Mouse (Mus musculus): ENCODE measurements around the gene Aldob. TPM values are rescaled to one million over a fixed set of nuclear protein-coding genes. Genes with fewer than 3 reads are reported as not detected.

The Aldob gene
- polyA plus RNA-seq, 1 experiment, result not detected

DNA sequence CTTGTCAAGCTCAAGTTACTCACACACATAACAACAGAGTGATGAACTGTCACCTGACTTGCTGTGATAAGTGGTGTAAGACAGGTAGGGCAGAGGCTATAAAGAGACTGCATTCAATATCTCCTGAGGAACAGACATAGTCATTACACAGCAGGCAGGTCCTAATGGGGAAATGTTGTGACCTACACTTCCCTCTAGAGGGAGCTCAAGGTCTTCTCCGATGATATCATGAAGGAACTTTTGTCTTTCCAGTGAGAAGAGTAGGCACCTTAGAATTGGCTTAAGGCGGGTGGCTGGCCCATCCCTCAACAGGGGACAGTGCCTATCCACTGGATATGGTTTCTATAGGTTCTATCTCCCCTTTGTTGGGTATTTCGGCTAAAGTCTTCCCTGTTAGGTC, 18.3 kb upstream of the Aldob start:
- Histone ChIP-seq H3K27ac (ENCODE audit: insufficient read depth, low read depth, low read length) (no peak overlapping the region), H3K4me1 (ENCODE audit: control insufficient read depth, insufficient read depth, low read length) (peaks cover 2% of the 10 kb centered on the region; the same call in 1 of the 2 replicates), H3K4me3 (ENCODE audit: insufficient read depth, low read length) (no peak overlapping the region)
- TF ChIP-seq CTCF (IDR thresholded peaks at IDR 0.05; ENCODE audit: low read depth, low read length) (no peak), POLR2A (IDR thresholded peaks at IDR 0.05; ENCODE audit: borderline replicate concordance, low read depth, low read length) (no peak)

DNA sequence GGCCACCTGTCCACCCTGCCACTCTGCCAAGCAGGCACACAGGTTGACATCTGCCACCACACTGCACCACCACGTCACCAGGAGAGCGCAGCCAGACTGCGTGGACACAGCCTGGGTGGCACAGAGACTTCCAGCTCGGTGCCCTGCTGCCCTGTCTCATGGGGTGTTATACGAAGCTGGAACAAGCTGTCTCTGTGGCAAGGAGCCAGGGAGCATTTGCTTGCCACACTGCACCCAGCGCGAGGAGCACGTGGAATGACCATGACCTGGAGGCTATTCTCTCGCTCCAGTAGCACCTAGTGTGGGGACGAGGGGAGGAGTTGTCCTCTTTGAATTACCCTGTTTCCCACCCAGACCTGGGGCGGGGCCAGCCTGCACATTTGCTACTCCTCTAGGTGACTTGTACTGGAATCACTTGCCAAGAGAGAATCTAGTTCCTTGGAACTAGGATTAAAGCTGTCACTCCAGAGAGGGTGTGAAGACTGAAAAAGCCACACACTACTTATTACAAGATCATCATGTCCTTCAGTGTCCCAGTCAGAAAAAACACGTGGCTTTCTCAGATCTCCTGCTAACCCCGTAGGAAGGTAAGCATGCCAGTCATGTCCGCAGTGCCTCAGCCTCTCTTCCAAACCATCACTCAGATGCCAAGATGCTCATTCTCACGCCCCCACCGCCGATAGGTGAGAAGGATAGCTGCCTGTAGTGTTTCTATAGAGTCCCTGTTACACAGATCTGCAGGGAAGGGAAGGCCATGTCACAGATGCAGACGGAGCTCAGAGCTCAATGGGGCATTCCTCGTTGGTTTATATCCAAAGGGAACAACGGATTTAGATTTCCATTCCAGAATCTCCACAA, 10.8 kb upstream of the Aldob start:
- no peak overlapping the region for H3K4me3 ChIP-seq (ENCODE audit: insufficient read depth, low read length)
- TF ChIP-seq CTCF (IDR thresholded peaks at IDR 0.05; ENCODE audit: low read depth, low read length) (no peak), POLR2A (IDR thresholded peaks at IDR 0.05; ENCODE audit: borderline replicate concordance, low read depth, low read length) (no peak)
- H3K27ac ChIP-seq (ENCODE audit: insufficient read depth, low read depth, low read length), result no peak overlapping the region
- H3K4me1 ChIP-seq (ENCODE audit: control insufficient read depth, insufficient read depth, low read length), result no peaks in the 10 kb centered on the region

DNA sequence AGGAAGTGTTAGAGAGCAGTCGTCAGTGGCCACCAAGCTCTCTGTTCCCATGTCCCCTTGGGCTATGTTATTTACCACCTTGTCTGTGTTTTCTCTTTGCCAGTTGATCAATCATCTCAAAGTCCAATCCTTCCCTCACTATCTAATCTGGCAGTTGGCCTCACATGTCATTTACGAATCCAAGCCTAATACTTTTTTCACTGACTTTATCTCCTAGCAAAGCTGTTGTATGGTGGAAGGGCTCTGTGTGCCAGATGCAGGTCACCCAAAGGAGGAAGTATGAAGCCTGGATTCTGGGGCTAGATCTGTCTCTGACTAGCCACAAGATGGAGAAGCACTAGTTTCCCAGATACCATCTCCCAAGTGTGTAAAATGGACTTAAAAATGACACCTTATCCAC, 8.8 kb upstream of the Aldob start:
- Histone ChIP-seq H3K4me1 (ENCODE audit: control insufficient read depth, insufficient read depth, low read length) (no peaks in the 10 kb centered on the region), H3K27ac (ENCODE audit: insufficient read depth, low read depth, low read length) (no peak overlapping the region), H3K4me3 (ENCODE audit: insufficient read depth, low read length) (no peak overlapping the region)
- TF ChIP-seq POLR2A (IDR thresholded peaks at IDR 0.05; ENCODE audit: borderline replicate concordance, low read depth, low read length) (no peak), CTCF (IDR thresholded peaks at IDR 0.05; ENCODE audit: low read depth, low read length) (no peak)

DNA sequence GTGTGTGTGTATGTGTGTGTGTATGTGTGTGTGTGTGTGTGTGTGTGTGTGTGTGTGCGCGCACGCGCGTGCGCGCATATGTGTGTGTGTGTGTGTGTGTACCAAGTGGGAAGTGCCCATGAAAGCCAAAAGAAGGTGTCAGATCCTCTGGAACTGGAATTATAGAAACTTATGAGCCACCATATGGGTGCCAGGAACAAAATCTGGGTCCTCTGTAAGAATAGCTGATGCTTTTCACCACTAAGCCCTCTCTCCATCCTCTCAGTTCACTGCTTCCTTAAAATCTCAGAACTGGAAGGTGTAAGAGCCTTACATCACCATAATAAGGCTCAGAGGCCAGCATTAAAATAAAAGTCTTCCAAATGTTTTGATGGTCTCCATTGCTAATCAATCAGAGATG, 8.0 kb upstream of the Aldob start:
- Histone ChIP-seq H3K27ac (ENCODE audit: insufficient read depth, low read depth, low read length) (no peak overlapping the region), H3K4me1 (ENCODE audit: control insufficient read depth, insufficient read depth, low read length) (no peaks in the 10 kb centered on the region), H3K4me3 (ENCODE audit: insufficient read depth, low read length) (no peak overlapping the region)
- TF ChIP-seq CTCF (IDR thresholded peaks at IDR 0.05; ENCODE audit: low read depth, low read length), result no peak

DNA sequence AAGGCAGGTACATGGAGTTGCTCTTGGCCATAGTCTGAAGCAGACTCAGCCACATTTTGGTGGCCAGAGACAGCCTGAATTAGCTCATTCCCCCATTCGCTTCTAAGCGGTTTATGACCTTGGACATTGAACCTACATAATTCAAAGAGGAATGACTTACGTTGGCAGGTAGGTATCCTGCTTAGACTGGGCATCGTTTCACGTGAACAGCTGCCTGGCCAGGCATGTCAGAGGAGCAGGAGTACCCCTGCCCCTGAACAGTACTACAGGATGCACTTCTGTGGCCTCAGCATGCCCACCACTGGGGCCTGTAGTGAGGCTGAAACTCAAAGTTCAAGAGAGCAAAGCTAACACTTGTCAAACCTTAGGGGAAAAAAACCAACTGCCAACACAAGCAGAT, 4.0 kb upstream of the Aldob start:
- TF ChIP-seq CTCF (IDR thresholded peaks at IDR 0.05; ENCODE audit: low read depth, low read length) (no peak), POLR2A (IDR thresholded peaks at IDR 0.05; ENCODE audit: borderline replicate concordance, low read depth, low read length) (no peak)
- Histone ChIP-seq H3K4me3 (ENCODE audit: insufficient read depth, low read length) (no peak overlapping the region), H3K27ac (ENCODE audit: insufficient read depth, low read depth, low read length) (no peak overlapping the region), H3K4me1 (ENCODE audit: control insufficient read depth, insufficient read depth, low read length) (no peaks in the 10 kb centered on the region)

DNA sequence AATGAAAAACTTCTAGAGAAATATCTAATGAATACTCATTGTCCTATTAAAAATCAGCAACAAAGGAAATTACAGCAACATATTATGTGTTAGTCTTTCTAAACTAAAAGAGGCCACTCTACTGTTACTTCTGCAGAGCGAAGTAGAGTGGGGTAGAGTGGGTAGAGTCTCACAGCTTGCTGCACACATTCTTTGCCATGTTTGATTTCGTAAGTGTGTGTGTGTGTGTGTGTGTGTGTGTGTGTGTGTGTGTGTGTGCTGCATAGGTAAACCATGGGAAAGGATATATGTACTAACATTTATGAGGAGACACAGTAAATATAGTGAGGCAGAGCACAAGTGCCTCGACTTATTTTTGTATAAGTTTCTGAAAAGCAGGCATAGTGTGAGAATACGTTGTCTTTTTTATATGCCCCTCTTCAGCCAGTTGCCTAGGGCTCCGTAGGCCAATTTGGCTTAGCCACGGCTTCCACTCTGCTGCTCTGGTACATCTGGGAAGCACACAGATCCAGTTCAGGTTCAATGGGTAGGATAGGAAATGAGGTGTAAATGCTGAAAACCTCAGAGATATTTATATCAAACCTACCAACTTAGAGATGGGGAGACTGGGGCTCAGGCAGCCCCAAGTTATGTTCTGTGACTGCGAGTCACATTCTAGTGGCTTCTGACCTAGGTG, 1.7 kb downstream of the Aldob start:
- TF ChIP-seq POLR2A (IDR thresholded peaks at IDR 0.05; ENCODE audit: borderline replicate concordance, low read depth, low read length) (no peak), CTCF (IDR thresholded peaks at IDR 0.05; ENCODE audit: low read depth, low read length) (no peak)
- Histone ChIP-seq H3K27ac (ENCODE audit: insufficient read depth, low read depth, low read length) (no peak overlapping the region), H3K4me3 (ENCODE audit: insufficient read depth, low read length) (no peak overlapping the region), H3K4me1 (ENCODE audit: control insufficient read depth, insufficient read depth, low read length) (no peaks in the 10 kb centered on the region)

DNA sequence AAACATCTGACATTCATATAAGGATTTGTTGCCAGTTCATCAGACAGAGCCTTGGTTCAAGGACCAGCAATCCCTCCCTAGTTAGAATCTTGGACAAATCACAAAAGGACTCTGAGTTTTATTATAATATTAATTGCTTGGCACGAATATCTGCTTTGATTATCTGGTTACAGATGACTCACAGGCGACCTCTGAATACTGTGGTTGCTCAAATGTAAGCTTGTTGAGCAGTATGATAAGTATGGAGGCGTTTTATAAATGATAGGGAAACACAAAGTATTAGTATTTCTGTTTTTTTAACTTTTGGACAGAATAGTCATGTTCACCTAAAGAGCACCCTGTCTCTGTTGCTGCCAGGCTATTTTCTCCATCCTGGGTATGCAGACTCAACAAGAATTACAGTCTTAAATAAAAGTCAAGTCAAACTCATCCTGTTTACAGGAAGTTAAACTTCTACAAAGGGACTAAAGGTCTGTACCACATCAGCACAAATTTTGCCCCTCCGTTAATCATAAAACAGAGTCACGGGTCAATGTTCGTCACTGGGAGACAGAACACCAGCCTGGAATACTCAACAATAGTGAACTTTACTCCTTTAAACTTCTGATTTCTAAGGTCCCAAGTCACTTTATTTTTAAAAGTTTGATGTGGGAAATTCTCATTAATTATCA, 2.3 kb downstream of the Aldob start:
- TF ChIP-seq CTCF (IDR thresholded peaks at IDR 0.05; ENCODE audit: low read depth, low read length), result no peak
- no peak for TF ChIP-seq POLR2A (IDR thresholded peaks at IDR 0.05; ENCODE audit: borderline replicate concordance, low read depth, low read length)
- Histone ChIP-seq H3K4me1 (ENCODE audit: control insufficient read depth, insufficient read depth, low read length) (no peaks in the 10 kb centered on the region), H3K4me3 (ENCODE audit: insufficient read depth, low read length) (no peak overlapping the region), H3K27ac (ENCODE audit: insufficient read depth, low read depth, low read length) (no peak overlapping the region)

DNA sequence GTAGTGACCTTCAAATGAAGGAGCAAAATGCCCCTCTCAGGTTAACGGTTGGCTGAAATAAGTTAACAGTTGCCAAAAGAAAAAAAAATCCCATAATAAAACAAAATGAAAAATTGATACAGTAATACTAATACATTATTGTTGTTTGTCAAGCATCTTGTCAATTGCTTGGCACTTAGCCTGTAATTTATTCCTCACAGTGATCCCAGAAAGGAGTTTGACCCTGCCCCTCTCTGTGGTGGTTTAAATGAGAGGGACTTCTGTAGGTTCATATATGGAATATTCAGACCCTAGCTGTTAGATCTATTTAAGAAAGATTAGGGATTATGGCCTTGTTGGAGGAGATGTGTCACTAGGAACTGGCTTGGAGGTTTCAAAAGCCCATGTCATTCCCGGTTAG, 3.3 kb downstream of the Aldob start:
- Histone ChIP-seq H3K27ac (ENCODE audit: insufficient read depth, low read depth, low read length) (no peak overlapping the region), H3K4me1 (ENCODE audit: control insufficient read depth, insufficient read depth, low read length) (no peaks in the 10 kb centered on the region), H3K4me3 (ENCODE audit: insufficient read depth, low read length) (no peak overlapping the region)
- TF ChIP-seq POLR2A (IDR thresholded peaks at IDR 0.05; ENCODE audit: borderline replicate concordance, low read depth, low read length), result no peak
- TF ChIP-seq CTCF (IDR thresholded peaks at IDR 0.05; ENCODE audit: low read depth, low read length), result no peak

DNA sequence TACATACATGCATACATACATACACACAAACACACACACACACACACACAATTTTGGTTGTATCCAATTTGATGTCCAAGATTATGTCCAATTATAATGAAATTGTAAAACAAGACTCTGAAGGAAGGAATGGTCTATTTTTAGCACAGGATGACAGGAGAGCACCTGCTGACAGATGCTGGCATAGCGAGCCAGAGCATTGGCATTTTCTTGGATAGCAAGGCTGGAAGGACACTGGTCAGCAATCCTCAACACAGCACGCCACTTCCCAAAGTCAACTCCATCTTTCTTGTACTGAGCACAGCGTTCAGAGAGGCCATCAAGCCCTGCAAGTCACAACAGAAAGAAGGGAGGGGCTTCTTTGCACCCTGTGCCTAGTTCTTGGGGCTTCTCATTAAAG, 8.4 kb downstream of the Aldob start:
- TF ChIP-seq POLR2A (IDR thresholded peaks at IDR 0.05; ENCODE audit: borderline replicate concordance, low read depth, low read length) (no peak), CTCF (IDR thresholded peaks at IDR 0.05; ENCODE audit: low read depth, low read length) (no peak)
- Histone ChIP-seq H3K4me1 (ENCODE audit: control insufficient read depth, insufficient read depth, low read length) (no peaks in the 10 kb centered on the region), H3K4me3 (ENCODE audit: insufficient read depth, low read length) (no peak overlapping the region), H3K27ac (ENCODE audit: insufficient read depth, low read depth, low read length) (no peak overlapping the region)

DNA sequence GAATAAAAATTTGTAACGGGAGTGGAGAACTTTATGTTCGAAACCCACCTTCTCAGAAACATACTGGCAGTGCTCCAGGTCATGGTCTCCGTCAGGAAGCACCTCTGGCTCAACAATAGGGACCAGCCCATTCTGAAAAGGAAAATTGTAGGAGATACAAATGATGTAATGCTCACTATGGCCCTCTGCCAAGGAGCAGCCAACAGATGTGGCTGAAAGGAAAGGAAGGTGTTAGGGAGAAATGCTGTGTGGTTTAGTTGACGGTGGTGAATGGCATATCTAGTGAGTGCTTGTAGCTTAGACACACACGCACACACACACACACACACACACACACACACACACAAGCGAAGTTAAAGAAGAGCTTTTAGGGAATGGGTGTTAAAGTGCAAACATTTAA, 9.7 kb downstream of the Aldob start:
- no peaks in the 10 kb centered on the region for H3K4me1 ChIP-seq (ENCODE audit: control insufficient read depth, insufficient read depth, low read length)
- TF ChIP-seq CTCF (IDR thresholded peaks at IDR 0.05; ENCODE audit: low read depth, low read length) (no peak), POLR2A (IDR thresholded peaks at IDR 0.05; ENCODE audit: borderline replicate concordance, low read depth, low read length) (no peak)
- H3K4me3 ChIP-seq (ENCODE audit: insufficient read depth, low read length), result no peak overlapping the region
- no peak overlapping the region for H3K27ac ChIP-seq (ENCODE audit: insufficient read depth, low read depth, low read length)

Measured in bone marrow macrophage, adult 2 months (primary cell).